Mouse (Mus musculus) bone marrow, adult 2 months (tissue): ENCODE data around the gene Rbsn.

Experiments
- CTCF ChIP-seq: fragments of 200-500 bp; IDR thresholded peaks from 2 replicates; pipeline ENCODE4 v1.5.1; 2011; ENCODE audit warnings: low read length, control low read depth; ENCODE audit not compliant: control insufficient read depth, insufficient read depth
- POLR2A ChIP-seq: fragments of 200-500 bp; IDR thresholded peaks from 2 replicates; pipeline ENCODE4 v1.6.1; 2011; ENCODE audit warnings: low read depth, mild to moderate bottlenecking, control low read depth, low read length, borderline replicate concordance; ENCODE audit not compliant: control insufficient read depth

GRCm38 (mm10) chr6:92222021-92222420 is 7.3 kb upstream of the Rbsn start:
- TF ChIP-seq CTCF (no peak), POLR2A (no peak)
